Mouse (Mus musculus): ENCODE measurements around the gene Gm26602. TPM values are rescaled to one million over a fixed set of nuclear protein-coding genes. Genes with fewer than 3 reads are reported as not detected.
A peak's percentile ranks its signal among the peaks of the same experiment; 100 is the strongest.

Gm26602 gene
- polyA plus RNA-seq, 1 experiment from 2014 or later = 20.3 TPM

DNA sequence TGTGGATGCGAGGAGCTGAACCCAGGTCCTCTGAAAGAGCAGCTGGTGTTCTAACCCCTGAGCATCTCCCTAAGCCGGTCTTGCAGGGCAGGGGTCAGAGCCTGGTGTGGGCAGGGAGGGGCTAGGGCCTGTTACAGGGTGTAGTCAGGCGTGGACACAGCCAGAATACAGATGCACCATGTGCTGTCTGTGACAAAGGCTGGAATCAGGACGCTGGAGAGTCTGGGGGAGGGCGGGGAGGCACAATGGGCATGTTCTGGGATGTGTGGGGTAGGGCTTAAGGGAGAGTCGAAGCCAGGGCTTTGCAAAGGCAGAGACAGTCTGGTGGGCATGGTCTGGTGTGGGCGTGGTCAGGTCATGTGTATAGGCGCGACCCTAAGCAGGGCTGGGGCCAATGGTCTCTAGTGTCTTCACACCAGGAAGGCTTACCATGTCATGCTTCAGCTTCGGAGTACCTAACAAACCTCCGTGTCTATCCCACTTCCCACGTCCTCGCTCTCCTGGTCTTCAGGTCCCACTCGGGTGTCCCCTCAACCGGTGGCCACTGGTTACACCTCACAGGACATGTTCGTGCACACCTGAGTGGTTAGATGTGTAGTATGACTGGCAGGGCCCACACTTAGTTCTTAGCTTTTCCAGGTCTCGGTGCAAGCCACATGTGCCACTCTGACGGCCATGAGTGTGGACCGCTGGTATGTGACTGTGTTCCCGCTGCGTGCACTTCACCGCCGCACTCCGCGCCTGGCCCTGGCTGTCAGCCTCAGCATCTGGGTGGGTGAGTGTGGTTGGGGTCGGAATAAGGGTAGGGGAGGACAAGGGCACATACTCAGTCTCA is 9.6 kb downstream of the Gm26602 start:
- 21% methylated on average over 26 of the region's 26 CpGs for WGBS
- peaks cover 51% of the 10 kb centered on the region for H3K4me1 ChIP-seq
- peak overlapping the region; percentile 59 for H3K4me2 ChIP-seq (replicated peaks)
- H3K4me3 ChIP-seq = peak overlapping the region; percentile 34
- H3K9me3 ChIP-seq = peaks cover 4% of the 10 kb centered on the region; the same call in 1 of the 2 replicates
- no peak for ATAC-seq (ENCODE audit: low FRiP score, low read depth)
- no peaks in the 10 kb centered on the region for H3K36me3 ChIP-seq
- no peak overlapping the region for H3K27ac ChIP-seq
- no peak overlapping the region for H3K9ac ChIP-seq
- peaks cover 72% of the 10 kb centered on the region for H3K27me3 ChIP-seq

DNA sequence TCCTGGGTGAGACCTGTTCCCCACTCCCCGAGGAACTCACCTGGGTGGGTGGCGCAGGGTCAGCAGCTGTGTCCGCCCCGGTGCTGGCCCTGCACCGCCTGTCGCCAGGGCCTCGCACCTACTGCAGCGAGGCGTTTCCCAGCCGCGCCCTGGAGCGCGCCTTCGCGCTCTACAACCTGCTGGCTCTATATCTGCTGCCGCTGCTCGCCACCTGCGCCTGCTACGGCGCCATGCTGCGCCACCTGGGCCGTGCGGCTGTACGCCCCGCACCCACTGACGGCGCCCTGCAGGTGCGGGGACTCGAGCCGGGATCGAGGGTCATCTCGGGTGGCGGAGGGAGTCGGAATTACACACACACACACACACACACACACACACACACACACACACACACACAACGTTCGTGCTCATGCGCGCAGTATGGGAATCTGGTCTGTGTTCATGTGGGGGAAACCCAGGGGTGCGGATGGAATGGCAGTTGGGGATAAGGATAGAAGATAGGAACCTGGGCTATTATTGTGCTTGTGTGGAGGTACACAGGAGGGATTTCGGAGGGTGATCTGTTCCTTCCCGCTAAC is 10.4 kb downstream of the Gm26602 start, which contains the start of gene R3hdm4:
Gene R3hdm4 (minus strand): TSS at position 251 of the 578 bp plus-strand sequence.
- Histone ChIP-seq H3K9me3 (peaks cover 4% of the 10 kb centered on the region; the same call in 1 of the 2 replicates), H3K4me1 (peaks cover 50% of the 10 kb centered on the region), H3K36me3 (no peaks in the 10 kb centered on the region), H3K27me3 (peaks cover 72% of the 10 kb centered on the region), H3K4me2 (replicated peaks) (peak within 1 kb of the TSS; percentile 59), H3K27ac (no peak within 1 kb of the TSS), H3K4me3 (peak within 1 kb of the TSS; percentile 34), H3K9ac (peak within 1 kb of the TSS; percentile 60)
- WGBS = 2% methylated on average over 38 of the region's 41 CpGs
- no peak for ATAC-seq (ENCODE audit: low FRiP score, low read depth)

DNA sequence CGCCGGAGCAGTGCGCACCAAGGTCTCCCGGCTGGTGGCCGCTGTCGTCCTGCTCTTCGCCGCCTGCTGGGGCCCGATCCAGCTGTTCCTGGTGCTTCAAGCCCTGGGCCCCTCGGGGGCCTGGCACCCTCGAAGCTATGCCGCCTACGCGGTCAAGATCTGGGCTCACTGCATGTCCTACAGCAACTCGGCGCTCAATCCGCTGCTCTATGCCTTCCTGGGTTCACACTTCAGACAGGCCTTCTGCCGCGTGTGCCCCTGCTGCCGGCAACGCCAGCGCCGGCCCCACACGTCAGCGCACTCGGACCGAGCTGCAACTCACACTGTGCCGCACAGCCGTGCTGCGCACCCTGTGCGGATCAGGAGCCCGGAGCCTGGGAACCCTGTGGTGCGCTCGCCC is 10.9 kb downstream of the Gm26602 start:
- peak overlapping the region; percentile 34 for H3K4me3 ChIP-seq
- peaks cover 4% of the 10 kb centered on the region; the same call in 1 of the 2 replicates for H3K9me3 ChIP-seq
- WGBS = under 1% methylated on average over 34 of the region's 34 CpGs
- no peak for ATAC-seq (ENCODE audit: low FRiP score, low read depth)
- peaks cover 53% of the 10 kb centered on the region for H3K4me1 ChIP-seq
- H3K9ac ChIP-seq = peak overlapping the region; percentile 60
- H3K27me3 ChIP-seq = peaks cover 72% of the 10 kb centered on the region
- no peaks in the 10 kb centered on the region for H3K36me3 ChIP-seq
- peak overlapping the region; percentile 59 for H3K4me2 ChIP-seq (replicated peaks)
- no peak overlapping the region for H3K27ac ChIP-seq

DNA sequence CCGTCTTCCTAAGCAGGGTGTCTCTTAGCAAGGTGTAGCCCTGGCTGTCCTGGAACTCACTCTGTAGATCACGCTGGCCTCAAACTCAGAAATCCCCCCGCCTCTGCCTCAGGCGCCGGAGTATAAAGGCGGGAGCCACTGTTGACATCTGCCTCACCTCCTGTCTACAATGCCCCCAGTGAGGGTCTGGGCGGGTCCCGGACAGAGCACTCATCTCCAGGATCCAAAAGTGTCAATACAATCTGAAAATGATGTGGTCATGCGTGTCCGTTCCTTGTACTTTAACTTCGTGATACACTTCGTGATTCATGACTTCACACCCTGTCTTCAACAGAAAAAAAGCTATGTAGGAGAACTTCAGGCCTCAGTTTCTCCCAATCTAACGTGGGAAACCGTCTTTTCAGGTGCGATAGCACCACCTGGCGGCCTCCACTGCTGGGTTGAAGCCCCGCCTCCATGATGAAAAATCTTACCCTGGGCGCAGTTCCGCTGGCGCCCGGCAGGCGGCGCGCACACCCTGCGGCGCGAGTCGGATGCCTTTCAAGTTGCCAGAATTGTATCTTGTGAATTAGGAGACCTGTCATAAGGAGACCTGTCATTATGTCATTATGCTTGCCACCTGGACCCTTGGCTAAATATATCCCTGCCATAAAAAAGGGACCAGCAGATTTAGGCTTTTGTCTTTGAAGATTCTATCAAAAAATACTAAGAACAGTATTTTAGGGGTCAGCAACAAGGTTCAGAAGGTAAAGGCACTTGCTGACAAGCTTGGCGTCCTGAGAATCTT is 14.5 kb downstream of the Gm26602 start:
- H3K4me2 ChIP-seq (replicated peaks) = peak overlapping the region; percentile 92
- H3K9ac ChIP-seq = no peak overlapping the region
- 0 out of 2 replicates have a peak overlapping the region, but pooled peaks have one; percentile 28 for H3K27ac ChIP-seq
- H3K27me3 ChIP-seq = peaks cover 41% of the 10 kb centered on the region
- no peak for ATAC-seq (ENCODE audit: low FRiP score, low read depth)
- peaks cover 4% of the 10 kb centered on the region; the same call in 1 of the 2 replicates for H3K9me3 ChIP-seq
- 12% methylated on average over 29 of the region's 29 CpGs for WGBS
- H3K36me3 ChIP-seq = no peaks in the 10 kb centered on the region
- H3K4me3 ChIP-seq = peak overlapping the region; percentile 97
- H3K4me1 ChIP-seq = peaks cover 43% of the 10 kb centered on the region

DNA sequence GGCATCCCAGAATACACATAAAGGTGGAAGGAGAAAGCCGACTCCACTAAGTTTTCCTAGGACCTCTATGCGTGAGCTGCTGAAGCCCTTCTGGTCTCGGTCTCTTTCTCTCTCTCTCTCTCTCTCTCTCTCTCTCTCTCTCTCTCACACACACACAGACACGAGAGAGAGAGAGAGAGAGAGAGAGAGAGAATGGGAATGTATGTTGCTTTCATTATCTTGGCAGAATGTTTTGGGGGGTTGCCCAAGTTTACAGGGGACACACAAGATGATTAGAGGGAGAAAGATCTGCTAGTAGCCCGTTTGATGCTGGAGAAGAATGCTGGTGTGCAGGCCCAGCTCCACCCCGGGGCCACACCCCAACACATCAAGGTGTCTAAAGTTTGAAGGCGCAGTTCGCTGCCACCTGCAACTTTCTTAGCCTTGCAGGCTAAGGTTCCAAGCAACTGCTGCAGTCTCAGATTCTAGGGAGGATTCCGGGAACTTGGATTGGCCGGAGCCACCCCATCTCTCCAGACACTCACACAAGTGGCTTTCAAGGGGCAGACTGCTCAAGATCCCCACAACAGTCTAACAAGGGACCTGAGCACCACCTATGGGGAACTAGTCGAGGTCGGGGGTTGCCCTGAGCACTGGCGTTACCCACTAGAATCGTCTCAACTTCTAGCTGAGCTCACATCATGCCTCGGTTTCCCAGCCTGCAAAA is 15.3 kb downstream of the Gm26602 start:
- Histone ChIP-seq H3K4me1 (peaks cover 45% of the 10 kb centered on the region), H3K27ac (peak overlapping the region; percentile 78; the same call in 1 of the 2 replicates), H3K4me2 (replicated peaks) (peak overlapping the region; percentile 92), H3K9me3 (peaks cover 4% of the 10 kb centered on the region; the same call in 1 of the 2 replicates), H3K9ac (peak overlapping the region; percentile 95), H3K36me3 (peaks cover 6% of the 10 kb centered on the region), H3K4me3 (peak overlapping the region; percentile 97), H3K27me3 (peaks cover 34% of the 10 kb centered on the region)
- WGBS = 7% methylated on average over 15 of the region's 15 CpGs
- no peak for ATAC-seq (ENCODE audit: low FRiP score, low read depth)

DNA sequence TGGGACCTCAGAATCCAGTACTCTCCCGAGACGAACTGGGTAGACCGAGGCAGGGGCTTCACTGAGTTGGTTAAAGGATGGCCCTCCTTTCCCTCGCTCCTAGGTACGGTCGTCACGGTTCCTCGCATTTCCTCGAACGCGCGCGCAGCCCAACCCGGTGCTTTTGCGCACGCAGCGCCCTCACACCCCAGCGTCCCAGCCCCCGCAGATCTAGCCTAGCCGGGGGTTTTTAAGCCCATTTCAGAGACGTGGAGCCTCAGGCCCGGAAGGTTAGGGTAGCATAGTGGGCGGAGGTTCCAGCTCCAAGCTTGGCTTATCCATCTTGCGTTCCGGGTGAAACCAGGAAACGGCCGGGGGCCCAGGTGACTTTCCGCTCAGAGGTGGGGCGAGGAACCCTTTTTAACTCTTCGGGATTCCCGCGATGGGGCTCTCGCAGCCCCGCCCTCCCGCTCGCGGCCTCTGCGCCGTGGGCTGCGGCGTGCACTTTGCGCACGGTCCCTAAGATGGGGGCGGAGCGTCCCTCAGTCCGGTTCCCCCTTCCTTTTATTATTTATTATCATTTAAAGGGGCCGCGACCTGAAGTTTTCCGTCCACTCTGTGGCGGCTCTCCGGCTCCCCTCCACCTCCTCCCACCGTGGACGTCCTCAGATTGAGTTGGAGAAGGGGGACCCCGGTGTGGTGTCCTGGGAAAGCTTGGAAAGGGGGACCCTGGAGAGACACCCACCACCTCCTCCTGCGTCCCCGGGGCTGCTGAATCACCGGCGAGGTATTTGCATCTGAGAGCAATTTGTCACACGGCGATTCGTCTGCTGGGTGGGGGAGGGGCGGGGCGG is 16.1 kb downstream of the Gm26602 start, which contains the start of gene Arid3a:
Gene Arid3a (plus strand): TSS at position 553 of the 833 bp plus-strand sequence.
- H3K4me2 ChIP-seq (replicated peaks) = peak within 1 kb of the TSS; percentile 92
- H3K9me3 ChIP-seq = peaks cover 4% of the 10 kb centered on the region; the same call in 1 of the 2 replicates
- peak; percentile 74 for ATAC-seq (ENCODE audit: low FRiP score, low read depth)
- peaks cover 44% of the 10 kb centered on the region for H3K4me1 ChIP-seq
- H3K27me3 ChIP-seq = peaks cover 26% of the 10 kb centered on the region
- H3K4me3 ChIP-seq = peak within 1 kb of the TSS; percentile 97
- peak within 1 kb of the TSS; percentile 97 for H3K27ac ChIP-seq
- H3K9ac ChIP-seq = peak within 1 kb of the TSS; percentile 95
- under 1% methylated on average over 63 of the region's 63 CpGs for WGBS
- H3K36me3 ChIP-seq = peaks cover 14% of the 10 kb centered on the region

DNA sequence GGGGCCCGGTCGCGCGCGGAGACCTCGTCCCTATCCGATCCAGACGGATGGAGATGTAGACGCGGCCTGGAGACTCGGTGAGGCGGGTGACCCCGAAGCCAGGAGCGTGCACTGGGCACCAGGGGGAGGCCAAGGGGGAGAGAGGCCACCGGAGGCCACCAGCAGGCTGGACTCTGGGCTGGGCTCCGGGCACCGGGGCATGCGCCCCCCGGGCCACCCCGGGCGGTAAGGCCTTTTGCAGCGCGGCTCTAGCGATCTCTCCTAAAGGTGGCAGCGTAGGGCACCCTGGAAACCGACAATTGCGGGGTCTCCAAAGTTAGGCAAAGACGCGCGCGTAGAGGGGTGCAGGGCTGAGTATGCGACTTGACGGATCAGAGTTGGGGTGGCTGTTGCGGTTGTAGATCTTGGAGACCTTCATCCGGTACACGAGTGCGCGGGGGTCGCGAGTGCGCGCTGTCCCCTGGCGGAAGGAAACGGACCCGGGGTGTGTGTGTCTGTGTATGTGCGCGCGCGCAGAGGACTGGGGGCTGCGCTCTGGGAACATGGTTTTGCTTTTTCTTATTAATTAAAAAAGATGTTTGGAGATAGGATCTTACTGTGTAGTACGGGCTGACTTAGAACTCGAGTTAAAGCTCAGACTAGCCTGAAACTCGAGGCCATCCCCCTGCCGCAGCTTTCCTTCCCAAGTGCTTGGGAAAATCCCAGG is 16.8 kb downstream of the Gm26602 start:
- Histone ChIP-seq H3K4me2 (replicated peaks) (peak overlapping the region; percentile 92), H3K27me3 (peaks cover 18% of the 10 kb centered on the region), H3K9me3 (peaks cover 2% of the 10 kb centered on the region; the same call in 1 of the 2 replicates), H3K9ac (peak overlapping the region; percentile 95), H3K36me3 (peaks cover 22% of the 10 kb centered on the region), H3K4me3 (peak overlapping the region; percentile 97), H3K27ac (peak overlapping the region; percentile 97), H3K4me1 (peaks cover 49% of the 10 kb centered on the region)
- under 1% methylated on average over 54 of the region's 54 CpGs for WGBS
- peak; percentile 26 for ATAC-seq (ENCODE audit: low FRiP score, low read depth)

DNA sequence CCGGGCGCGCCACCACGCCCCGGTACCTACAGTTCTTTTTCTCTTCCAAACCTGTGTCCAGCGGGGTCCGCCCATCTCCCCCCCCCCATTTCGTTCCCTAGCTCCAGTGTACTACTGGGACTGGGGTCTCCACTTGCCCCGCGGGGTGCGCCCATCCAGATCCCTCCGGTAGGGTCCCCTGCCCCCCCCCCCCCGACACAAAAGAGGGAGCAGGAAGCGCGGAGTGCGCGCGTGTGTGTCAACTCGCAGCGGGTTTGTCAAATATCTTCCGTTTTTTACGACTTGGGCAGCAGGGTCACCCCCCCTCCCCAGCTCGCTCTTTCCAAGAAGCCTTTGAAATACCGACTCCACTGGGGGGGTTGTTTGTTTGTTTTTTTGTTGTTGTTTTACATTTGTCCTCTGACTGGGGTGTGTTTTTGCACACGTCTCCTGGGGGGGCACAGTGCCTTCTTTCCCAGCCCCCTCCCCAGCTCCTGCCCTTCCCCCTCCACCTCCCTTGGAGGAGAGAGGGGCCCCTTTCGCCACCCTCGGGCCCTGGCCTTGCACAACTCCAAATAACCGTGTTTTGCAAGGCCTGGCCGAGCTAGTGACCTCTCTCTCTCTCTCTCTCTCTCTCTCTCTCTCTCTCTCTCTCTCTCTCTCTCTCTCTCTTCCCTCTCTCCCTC is 17.5 kb downstream of the Gm26602 start:
- under 1% methylated on average over 29 of the region's 29 CpGs for WGBS
- Histone ChIP-seq H3K36me3 (peaks cover 27% of the 10 kb centered on the region), H3K9me3 (no peaks in the 10 kb centered on the region), H3K4me2 (replicated peaks) (peak overlapping the region; percentile 92), H3K4me3 (peak overlapping the region; percentile 97), H3K27ac (peak overlapping the region; percentile 97), H3K9ac (peak overlapping the region; percentile 95), H3K27me3 (peaks cover 11% of the 10 kb centered on the region), H3K4me1 (peaks cover 56% of the 10 kb centered on the region)
- ATAC-seq (ENCODE audit: low FRiP score, low read depth) = no peak

DNA sequence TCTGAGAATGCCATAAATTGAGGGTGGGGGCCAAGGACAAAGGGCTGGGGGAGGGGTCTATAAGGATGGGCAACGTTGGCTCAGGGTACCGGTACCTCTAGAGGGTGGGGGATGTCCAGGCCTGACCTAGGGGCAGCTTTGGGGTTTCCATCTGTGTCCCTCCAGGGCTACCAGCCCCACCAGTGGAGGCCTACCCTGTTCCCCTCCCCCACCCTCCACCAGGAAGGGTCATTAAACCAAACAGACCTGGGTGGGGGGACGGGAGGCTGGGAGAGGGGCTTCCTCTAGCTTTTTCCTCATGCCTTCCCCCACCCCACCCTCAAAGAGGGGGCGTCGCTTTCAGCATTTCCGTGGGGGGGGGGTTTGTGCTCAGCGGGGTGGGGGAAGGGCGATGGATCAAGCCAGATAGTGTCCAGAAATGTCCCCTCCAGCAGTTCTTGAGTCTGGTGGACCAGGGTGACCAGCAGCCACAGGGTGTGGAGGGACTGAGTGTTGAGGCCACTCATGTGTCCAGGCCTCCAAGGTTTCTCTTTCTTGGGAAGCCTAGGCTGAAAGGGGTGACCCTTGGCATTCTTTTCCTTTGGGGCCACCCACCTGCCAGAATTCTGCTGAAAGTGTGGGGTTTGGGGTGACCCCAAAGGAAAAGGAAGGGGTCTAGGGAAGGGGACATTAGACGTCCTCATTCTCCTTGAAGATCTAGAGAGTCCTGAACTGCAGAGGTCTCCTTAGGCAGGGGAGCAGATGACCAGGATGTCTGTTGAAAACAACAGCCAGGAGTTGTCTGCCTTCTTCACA is 18.4 kb downstream of the Gm26602 start:
- Histone ChIP-seq H3K4me1 (peaks cover 66% of the 10 kb centered on the region), H3K27me3 (peaks cover 2% of the 10 kb centered on the region), H3K4me2 (replicated peaks) (peak overlapping the region; percentile 92), H3K27ac (peak overlapping the region; percentile 44; the same call in 1 of the 2 replicates), H3K9me3 (no peaks in the 10 kb centered on the region), H3K9ac (peak overlapping the region; percentile 62), H3K36me3 (peaks cover 37% of the 10 kb centered on the region), H3K4me3 (peak overlapping the region; percentile 97)
- 13% methylated on average over 9 of the region's 9 CpGs for WGBS
- ATAC-seq (ENCODE audit: low FRiP score, low read depth) = no peak

All from limb, embryonic 13.5 days (tissue).